Mouse (Mus musculus): Measurements from ENCODE around the gene Lin7b.
"Not testable (repeated sequence)": the region's sequence is repeated elsewhere in the genome, so short reads cannot be mapped to it uniquely, and the experiment has no call there.

Lin7b gene

DNA sequence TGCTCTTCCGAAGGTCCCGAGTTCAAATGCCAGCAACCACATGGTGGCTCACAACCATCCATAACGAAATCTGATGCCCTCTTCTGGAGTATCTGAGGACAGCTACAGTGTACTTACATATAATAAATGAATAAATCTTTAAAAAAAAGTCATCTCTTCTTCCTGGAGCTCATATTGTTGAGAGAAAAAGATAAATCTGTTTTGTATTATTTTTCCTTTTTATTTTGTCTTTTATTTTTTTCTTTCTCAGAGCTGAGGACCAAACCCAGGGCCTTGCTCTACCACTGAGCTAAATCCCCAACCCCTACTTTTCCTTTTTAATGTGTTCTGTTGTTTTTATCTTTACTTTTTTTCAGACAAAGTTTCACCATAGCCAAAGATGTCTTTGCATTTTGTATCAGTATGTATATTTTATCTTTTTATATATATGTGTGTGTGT is 26.0 kb upstream of the Lin7b start:
- in situ Hi-C loops (cut with MboI; ENCODE audit: low sequenced_read_pairs), result not testable (repeated sequence)

DNA sequence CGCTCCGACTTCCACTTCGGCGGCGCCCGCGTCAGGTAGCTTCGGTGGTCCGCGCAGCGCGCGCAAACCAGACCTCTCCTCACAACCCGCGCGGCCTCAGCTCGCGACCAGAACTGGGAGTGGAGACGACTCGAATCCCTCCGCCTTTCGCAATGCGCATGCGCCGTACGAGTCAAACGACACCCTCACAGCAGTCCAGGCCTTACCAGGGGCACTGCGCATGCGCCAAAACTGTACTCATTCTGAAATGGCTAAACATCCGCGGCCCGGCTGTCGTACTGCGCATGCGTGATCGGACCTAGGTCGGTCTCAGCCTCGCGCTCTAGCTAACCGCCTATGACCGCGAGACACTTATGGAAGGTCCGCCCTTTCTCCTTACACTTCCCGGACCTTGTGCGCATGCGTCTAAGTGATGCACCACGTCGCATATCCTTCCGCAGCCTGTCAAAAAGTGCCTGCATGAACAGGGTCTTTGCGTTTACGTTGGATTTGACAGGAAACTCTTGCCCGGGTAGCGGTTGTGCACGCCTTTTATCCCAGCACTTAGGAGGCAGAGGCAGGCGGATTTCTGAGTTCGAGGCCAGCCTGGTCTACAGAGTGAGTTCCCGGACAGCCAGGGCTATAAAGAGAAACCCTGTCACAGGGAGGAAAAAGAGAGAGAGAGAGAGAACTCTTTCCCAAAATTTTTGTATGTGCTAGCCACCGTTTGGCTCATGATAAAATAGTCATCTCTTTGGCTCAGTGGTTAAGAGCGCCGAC is 25.4 kb upstream of the Lin7b start, which contains the start of gene Snrnp70:
Gene Snrnp70, minus strand, starts transcription at position 165 of the 759 bp plus-strand sequence.
- in situ Hi-C loops (cut with MboI; ENCODE audit: low sequenced_read_pairs), result no loop called here

- in situ Hi-C loops (cut with MboI; ENCODE audit: low sequenced_read_pairs), result no loop called here
These were observed 24.8 kb upstream of the Lin7b start for GRCm38 (mm10) chr7:45395129-45395541.

- in situ Hi-C loops (cut with MboI; ENCODE audit: low sequenced_read_pairs), result no loop called here
These were observed 15.7 kb upstream of the Lin7b start for GRCm38 (mm10) chr7:45386077-45386476.

DNA sequence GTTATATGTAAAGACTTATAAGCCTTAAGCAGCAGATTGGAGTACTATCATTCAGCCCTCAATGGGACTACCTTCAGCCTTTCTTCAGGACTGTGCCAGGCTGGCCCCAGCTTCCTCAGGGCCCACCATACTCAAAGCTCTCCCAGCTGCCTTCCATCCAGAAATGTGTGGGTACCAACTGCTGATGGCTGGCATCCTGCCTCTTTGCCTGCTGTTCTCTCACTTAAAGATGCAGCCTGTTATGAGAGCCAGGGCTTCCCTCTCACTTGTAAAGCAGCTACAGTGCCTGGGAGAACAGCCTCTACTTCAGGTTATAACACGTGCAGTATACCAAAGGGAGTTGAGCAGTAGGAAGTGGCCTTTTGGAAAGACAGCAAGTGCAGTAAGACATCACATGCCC is 5.7 kb upstream of the Lin7b start:
- in situ Hi-C loops (cut with MboI; ENCODE audit: low sequenced_read_pairs), result no loop called here

- in situ Hi-C loops (cut with MboI; ENCODE audit: low sequenced_read_pairs), result no loop called here
These were observed 4.2 kb upstream of the Lin7b start for GRCm38 (mm10) chr7:45374620-45375019.

GRCm38 (mm10) chr7:45372371-45372770 is 2.0 kb upstream of the Lin7b start:
- in situ Hi-C loops (cut with MboI; ENCODE audit: low sequenced_read_pairs), result no loop called here

GRCm38 (mm10) chr7:45369836-45370474 is 428 bp downstream of the Lin7b start:
- in situ Hi-C loops (cut with MboI; ENCODE audit: low sequenced_read_pairs), result no loop called here

DNA sequence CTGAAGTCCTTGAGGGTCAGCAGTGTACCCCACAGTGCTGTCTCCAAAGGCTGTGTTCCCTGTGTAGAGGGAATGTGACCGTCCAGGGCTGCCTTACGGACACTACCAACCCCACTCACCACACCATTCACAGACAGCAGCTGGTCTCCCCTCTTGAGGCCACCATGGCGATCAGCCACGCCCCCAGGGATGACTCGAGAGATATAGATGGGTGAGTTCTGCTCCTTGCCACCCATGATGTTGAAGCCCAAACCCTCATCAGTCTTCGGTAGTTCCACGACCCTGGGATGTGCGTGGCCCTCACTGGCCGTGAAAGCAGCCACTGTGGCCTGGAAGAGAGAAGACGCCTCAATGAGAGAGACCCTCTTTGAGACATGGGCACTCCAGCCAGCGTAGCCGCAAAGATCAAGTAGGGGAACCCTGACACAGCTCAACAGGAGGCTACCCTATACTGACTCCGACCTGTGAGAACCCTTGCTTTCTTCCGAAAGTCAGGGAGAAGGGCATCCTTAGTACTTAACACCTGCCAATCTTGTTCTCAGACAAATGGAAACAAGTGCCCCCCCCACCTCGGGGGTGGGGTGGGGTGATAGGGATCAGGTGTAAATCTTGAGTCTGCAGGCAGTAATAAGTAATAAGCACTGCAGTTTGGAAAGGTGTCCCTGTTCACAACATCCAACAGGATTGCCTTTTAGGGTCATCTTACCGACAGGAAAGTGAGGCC is 1.2 kb downstream of the Lin7b start:
- in situ Hi-C loops (cut with MboI; ENCODE audit: low sequenced_read_pairs), result no loop called here

DNA sequence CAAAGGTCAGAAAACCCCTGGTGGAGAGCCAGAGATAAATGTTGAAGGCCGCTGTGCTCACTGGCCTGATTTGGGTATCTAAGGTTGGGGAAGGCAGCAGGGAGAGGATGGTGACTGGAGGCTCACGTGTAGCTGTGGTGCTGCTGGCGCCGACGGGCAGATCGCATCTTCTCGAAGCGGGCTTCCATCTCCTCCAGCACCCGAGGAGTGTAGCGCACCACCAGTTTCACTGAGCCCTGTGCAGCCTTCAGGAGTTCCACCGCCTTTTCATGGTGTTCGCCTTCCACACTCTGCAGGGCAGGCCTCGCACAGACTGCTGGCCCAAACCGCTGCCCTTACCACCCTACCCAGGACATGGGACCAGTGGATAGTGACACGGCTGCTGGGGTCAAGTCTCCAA is 2.2 kb downstream of the Lin7b start:
- in situ Hi-C loops (cut with MboI; ENCODE audit: low sequenced_read_pairs), result no loop called here

DNA sequence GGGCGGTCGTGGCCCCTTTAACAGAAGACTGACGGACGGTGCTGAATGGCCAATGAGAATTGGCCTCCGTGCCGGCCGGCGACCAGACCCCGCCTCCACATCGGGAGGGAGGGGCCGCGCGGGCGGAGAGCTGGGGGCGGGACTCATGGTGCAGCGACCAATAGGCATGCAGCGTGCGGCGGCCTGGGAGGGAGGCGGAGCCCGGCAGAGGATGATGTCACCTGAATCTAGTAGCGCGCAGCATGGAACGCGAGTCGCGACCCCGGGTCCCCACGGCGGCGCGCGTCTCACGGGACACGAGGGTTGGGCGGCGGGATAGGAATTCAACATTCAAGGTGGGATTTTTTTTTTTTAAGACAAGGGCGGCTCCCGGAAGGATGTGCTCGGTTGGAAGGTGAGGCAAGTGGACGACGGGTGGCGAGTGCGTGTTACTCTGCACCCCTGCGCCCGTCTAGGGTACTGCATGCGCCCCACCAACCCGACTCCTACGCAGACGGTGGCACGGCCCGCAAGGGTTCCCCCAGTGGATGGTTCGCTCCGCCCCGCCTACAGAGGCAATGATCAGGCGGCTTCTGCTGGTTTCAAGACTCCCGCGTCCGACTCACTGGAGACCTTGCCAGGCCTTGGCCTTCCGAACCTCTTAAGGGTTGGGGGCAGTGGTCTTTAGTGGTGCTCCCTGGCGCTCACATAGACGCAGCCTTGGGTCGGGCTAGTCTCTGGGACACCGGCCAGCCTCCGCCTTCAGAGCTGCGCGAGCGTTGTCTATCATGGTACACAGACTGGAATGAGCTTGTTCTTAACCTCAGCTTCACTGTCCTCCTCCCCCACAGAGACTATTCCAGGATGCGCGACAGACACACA is 3.1 kb downstream of the Lin7b start:
- in situ Hi-C loops (cut with MboI; ENCODE audit: low sequenced_read_pairs), result no loop called here

GRCm38 (mm10) chr7:45366652-45367019 is 3.7 kb downstream of the Lin7b start, which contains the start of gene Ppfia3:
Gene Ppfia3 (minus strand): TSS chr7:45367019.
- in situ Hi-C loops (cut with MboI; ENCODE audit: low sequenced_read_pairs), result no loop called here

- in situ Hi-C loops (cut with MboI; ENCODE audit: low sequenced_read_pairs), result no loop called here
These were observed 4.4 kb downstream of the Lin7b start for GRCm38 (mm10) chr7:45365742-45366651.

DNA sequence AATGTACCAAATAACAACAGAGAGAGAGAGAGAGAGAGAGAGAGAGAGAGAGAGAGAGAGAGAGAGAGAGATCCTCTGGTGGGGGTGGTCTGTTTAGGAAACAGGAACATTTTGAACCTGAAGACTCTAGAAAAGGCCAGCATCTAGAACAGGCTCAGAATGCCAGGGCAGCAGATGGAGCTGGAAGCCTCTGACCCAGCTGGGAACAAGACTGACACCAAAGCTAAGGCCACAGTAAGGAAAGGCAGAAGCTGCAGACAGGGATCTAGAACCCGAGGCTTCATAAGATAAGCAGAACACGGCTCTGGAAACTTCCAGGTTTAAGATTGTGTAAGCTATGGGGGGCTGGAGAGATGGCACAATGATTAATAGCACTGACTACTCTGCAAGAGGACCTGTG is 6.4 kb downstream of the Lin7b start:
- in situ Hi-C loops (cut with MboI; ENCODE audit: low sequenced_read_pairs), result no loop called here

DNA sequence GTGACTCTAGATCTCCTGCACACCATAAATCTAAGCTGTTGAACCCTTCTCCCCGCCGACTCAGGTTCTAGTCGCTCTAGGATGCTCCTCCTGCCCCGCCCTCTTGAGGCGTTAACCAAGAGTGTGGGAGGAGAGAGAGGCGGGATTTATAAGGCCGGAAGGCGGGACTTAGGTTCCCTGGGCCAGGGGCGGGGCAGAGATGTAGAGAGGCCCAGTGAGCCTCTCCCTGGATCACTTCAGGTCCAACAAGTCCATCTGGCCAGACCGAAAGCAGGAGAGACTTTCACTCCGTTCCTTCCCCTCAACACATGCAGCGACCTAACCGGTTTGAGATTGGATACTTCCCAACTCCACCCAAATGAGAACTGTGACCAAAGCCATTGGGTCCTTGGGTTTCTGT is 7.6 kb downstream of the Lin7b start:
- in situ Hi-C loops (cut with MboI; ENCODE audit: low sequenced_read_pairs), result no loop called here

- in situ Hi-C loops (cut with MboI; ENCODE audit: low sequenced_read_pairs), result no loop called here
These were observed 9.1 kb downstream of the Lin7b start for GRCm38 (mm10) chr7:45361243-45361804.

GRCm38 (mm10) chr7:45360404-45361125 is 9.8 kb downstream of the Lin7b start:
- in situ Hi-C loops (cut with MboI; ENCODE audit: low sequenced_read_pairs), result no loop called here

DNA sequence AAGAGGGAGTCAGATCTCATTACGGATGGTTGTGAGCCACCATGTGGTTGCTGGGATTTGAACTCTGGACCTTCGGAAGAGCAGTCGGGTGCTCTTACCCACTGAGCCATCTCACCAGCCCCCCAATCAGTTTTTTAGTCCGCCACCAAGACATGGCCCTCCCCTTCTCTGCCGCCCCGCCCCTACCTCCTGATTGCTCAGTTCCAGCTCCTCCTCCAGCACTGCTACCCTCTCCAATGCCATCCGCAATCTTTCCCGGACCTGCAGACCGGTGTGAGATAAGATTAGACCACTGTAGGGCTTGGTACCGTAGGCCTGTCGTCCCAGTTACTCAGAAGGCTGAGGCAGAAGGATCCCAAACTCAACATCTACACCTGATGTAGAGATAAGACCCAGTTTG is 11.3 kb downstream of the Lin7b start:
- in situ Hi-C loops (cut with MboI; ENCODE audit: low sequenced_read_pairs), result not testable (repeated sequence)

DNA sequence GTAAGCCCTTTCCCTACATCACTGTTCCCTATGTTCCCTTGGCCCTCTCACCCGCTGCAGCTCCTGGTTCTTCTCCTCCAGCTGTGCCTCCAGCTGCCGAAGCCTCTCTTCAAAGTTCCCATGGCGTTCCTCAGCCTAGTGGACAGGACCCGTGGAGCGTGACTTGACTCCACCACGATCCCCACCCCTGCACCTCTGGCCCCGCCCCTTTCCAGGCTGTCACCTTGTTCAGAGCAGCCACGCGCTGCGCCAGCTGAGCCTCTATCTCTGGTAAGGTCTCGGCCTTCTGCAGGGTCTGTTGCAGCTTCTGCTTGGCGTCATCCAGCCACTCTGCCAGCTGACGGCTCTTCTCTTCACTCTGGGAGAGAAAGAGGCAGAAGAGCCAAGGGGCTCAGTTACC is 14.3 kb downstream of the Lin7b start:
- in situ Hi-C loops (cut with MboI; ENCODE audit: low sequenced_read_pairs), result no loop called here

All from CH12F3 (cell line).